Mouse (Mus musculus) ES-Bruce4 (cell line): ENCODE measurements around the gene Lysmd3. TPM values are rescaled to one million over a fixed set of nuclear protein-coding genes. Genes with fewer than 3 reads are reported as not detected.
A peak's percentile ranks its signal among the peaks of the same experiment; 100 is the strongest.

ENCODE experiments used
- H3K27ac ChIP-seq: 2 replicates; pipeline ENCODE4 v1.5.1; 2012; ENCODE audit warnings: low read length, inconsistent platforms; ENCODE audit not compliant: insufficient read depth
- H3K27me3 ChIP-seq: 2 replicates; pipeline ENCODE4 v1.6.1; 2012; ENCODE audit warnings: mild to moderate bottlenecking, low read length, inconsistent platforms; ENCODE audit not compliant: control insufficient read depth, poor library complexity, insufficient read depth, severe bottlenecking
- H3K36me3 ChIP-seq: 2 replicates; pipeline ENCODE4 v1.6.1; 2012; ENCODE audit warnings: inconsistent platforms, mild to moderate bottlenecking, low read length, moderate library complexity; ENCODE audit not compliant: control insufficient read depth, poor library complexity, insufficient read depth, severe bottlenecking
- H3K4me1 ChIP-seq: one replicate; pipeline ENCODE4 v1.8.1; 2011; ENCODE audit warnings: low read length; ENCODE audit not compliant: control insufficient read depth, insufficient read depth
- H3K4me3 ChIP-seq: 2 replicates; pipeline ENCODE4 v1.5.1; 2011; ENCODE audit warnings: low read depth, mild to moderate bottlenecking, low read length
- H3K9ac ChIP-seq: 2 replicates; pipeline ENCODE4 v1.6.1; 2012; ENCODE audit warnings: low read depth, mild to moderate bottlenecking, inconsistent platforms; ENCODE audit not compliant: poor library complexity, severe bottlenecking
- H3K9me3 ChIP-seq: replicated peaks from 2 replicates; pipeline ENCODE4 v1.6.1; 2012; ENCODE audit warnings: mild to moderate bottlenecking, low read length, inconsistent platforms; ENCODE audit not compliant: control insufficient read depth, poor library complexity, insufficient read depth, severe bottlenecking
- CTCF ChIP-seq: IDR thresholded peaks from one replicate; pipeline ENCODE4 v1.8.1; 2011; ENCODE audit warnings: low read depth, low read length
- EP300 ChIP-seq: IDR thresholded peaks from 2 replicates; pipeline ENCODE4 v1.6.1; 2011; ENCODE audit warnings: low read depth, low read length; ENCODE audit not compliant: insufficient read depth
- POLR2A ChIP-seq: IDR thresholded peaks from one replicate; pipeline ENCODE4 v1.8.1; 2011; ENCODE audit warnings: low read length; ENCODE audit not compliant: insufficient read depth
- polyA plus RNA-seq: library from polyadenylated mRNA; stranded (reverse); fragments of >200 nt; gene quantifications from 2 replicates; pipeline ENCODE4 v1.2.4, GENCODE M21; 2011; ENCODE audit warnings: low read depth; ENCODE audit not compliant: missing spikeins, insufficient read depth, insufficient read length

Lysmd3 gene
- polyA plus RNA-seq, 1 experiment: 21.0 TPM

DNA sequence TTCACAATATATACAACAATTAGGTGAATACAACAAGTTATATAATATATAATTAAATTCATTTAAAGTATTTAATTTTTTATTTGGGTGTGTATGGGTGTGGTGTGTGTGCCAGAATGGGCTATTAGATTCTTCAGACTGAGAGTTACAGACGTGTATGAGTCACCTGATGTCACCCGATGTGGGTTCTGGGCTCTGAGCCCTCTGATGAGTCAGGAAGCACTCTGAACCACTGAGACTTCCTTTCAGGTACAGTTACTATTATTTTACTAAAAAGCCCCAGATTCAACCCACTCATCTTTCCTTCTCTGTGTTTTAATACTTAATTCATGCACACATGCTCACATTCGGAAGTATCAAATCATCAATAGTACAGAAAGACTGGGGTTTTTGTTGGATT lies 27.4 kb downstream of the Lysmd3 start:
- Histone ChIP-seq H3K9me3 (no peaks in the 10 kb centered on the region), H3K9ac (no peak overlapping the region), H3K27ac (no peak overlapping the region), H3K36me3 (peaks cover 19% of the 10 kb centered on the region), H3K4me1 (peaks cover 2% of the 10 kb centered on the region), H3K27me3 (no peaks in the 10 kb centered on the region), H3K4me3 (no peak overlapping the region)
- TF ChIP-seq POLR2A (no peak), CTCF (no peak), EP300 (no peak)

GRCm38 (mm10) chr13:81689587-81689986 lies 32.1 kb downstream of the Lysmd3 start:
- H3K36me3 ChIP-seq: peaks cover 10% of the 10 kb centered on the region
- TF ChIP-seq EP300 (no peak), POLR2A (no peak)

DNA sequence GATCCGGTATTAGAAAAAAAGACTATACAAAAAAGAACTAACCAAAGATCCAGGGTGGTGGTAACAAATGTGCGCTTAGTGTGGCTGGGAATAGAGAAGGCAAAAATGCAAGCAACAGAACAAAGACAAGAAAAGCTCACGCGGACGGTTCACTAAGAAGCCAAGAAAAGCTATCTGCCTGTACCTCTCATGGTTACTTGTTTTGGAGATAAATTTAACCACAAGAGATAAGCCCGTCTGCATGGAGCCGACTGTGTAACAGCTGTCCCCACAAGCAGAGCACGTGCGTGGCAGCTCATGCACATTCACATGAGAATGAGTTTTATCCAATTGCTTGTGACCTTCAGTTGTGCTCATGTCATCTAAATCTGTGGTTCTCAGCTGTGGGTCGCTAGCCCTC lies 33.0 kb downstream of the Lysmd3 start:
- H3K9ac ChIP-seq: 0 out of 2 replicates have a peak overlapping the region, but pooled peaks have one; percentile 53
- no peaks in the 10 kb centered on the region for H3K9me3 ChIP-seq
- peaks cover 4% of the 10 kb centered on the region for H3K4me1 ChIP-seq
- TF ChIP-seq POLR2A (no peak), CTCF (no peak), EP300 (no peak)
- H3K27me3 ChIP-seq: no peaks in the 10 kb centered on the region
- no peak overlapping the region for H3K4me3 ChIP-seq
- peak overlapping the region; percentile 64 for H3K27ac ChIP-seq
- peaks cover 10% of the 10 kb centered on the region for H3K36me3 ChIP-seq

More at GRCm38 (mm10) chr13:81689587-81689986, 32.1 kb downstream of the Lysmd3 start:
- Histone ChIP-seq H3K9me3 (no peaks in the 10 kb centered on the region), H3K4me3 (no peak overlapping the region), H3K27ac (no peak overlapping the region), H3K4me1 (peaks cover 4% of the 10 kb centered on the region), H3K27me3 (no peaks in the 10 kb centered on the region), H3K9ac (no peak overlapping the region)

- Histone ChIP-seq H3K36me3 (0 out of 2 replicates have a peak, but pooled peaks cover 4% of the 10 kb centered on the region), H3K9ac (no peak overlapping the region), H3K4me1 (peaks cover 4% of the 10 kb centered on the region), H3K27ac (peak overlapping the region; percentile 74), H3K9me3 (no peaks in the 10 kb centered on the region), H3K4me3 (no peak overlapping the region), H3K27me3 (no peaks in the 10 kb centered on the region)
- TF ChIP-seq EP300 (peak; percentile 74), POLR2A (no peak), CTCF (no peak)
Observed at GRCm38 (mm10) chr13:81691606-81692005, 34.1 kb downstream of the Lysmd3 start.

GRCm38 (mm10) chr13:81694446-81694845 lies 37.0 kb downstream of the Lysmd3 start:
- H3K4me3 ChIP-seq: no peak overlapping the region
- H3K27ac ChIP-seq: no peak overlapping the region
- H3K27me3 ChIP-seq: no peaks in the 10 kb centered on the region
- no peaks in the 10 kb centered on the region for H3K9me3 ChIP-seq
- TF ChIP-seq EP300 (no peak), CTCF (no peak), POLR2A (no peak)
- no peak overlapping the region for H3K9ac ChIP-seq
- H3K4me1 ChIP-seq: peaks cover 4% of the 10 kb centered on the region
- peaks cover 7% of the 10 kb centered on the region for H3K36me3 ChIP-seq

GRCm38 (mm10) chr13:81703148-81703547 lies 45.7 kb downstream of the Lysmd3 start:
- H3K9ac ChIP-seq: 0 out of 2 replicates have a peak overlapping the region, but pooled peaks have one; percentile 22
- no peak overlapping the region for H3K27ac ChIP-seq
- H3K4me3 ChIP-seq: no peak overlapping the region
- no peaks in the 10 kb centered on the region for H3K9me3 ChIP-seq
- TF ChIP-seq CTCF: no peak
- TF ChIP-seq POLR2A: no peak
- TF ChIP-seq EP300: no peak
- peaks cover 5% of the 10 kb centered on the region for H3K36me3 ChIP-seq
- H3K27me3 ChIP-seq: no peaks in the 10 kb centered on the region
- H3K4me1 ChIP-seq: peaks cover 4% of the 10 kb centered on the region
